Mouse (Mus musculus) C2C12 (cell line): ENCODE data around the gene Cmah.

Source experiments
- CEBPB ChIP-seq: IDR thresholded peaks from one replicate; pipeline ENCODE4 v1.6.1; 2011; ENCODE audit warnings: low read depth, mild to moderate bottlenecking, control low read depth, moderate library complexity
- CTCF ChIP-seq: IDR thresholded peaks from one replicate; pipeline ENCODE4 v1.5.1; 2011; ENCODE audit not compliant: control insufficient read depth, insufficient read depth, insufficient read length

GRCm38 (mm10) chr13:24463767-24464166 lies 136.6 kb downstream of the Cmah start:
- no peak for TF ChIP-seq CTCF
- TF ChIP-seq CEBPB: no peak
